Mouse (Mus musculus): ENCODE measurements around the gene Nrxn2. TPM values are rescaled to one million over a fixed set of nuclear protein-coding genes. Genes with fewer than 3 reads are reported as not detected.

Nrxn2 gene
- polyA plus RNA-seq, 1 experiment from 2014 or later: 5.0 TPM

- ATAC-seq (replicated peaks; ENCODE audit: insufficient number of reproducible peaks, low FRiP score, low TSS enrichment, low read depth): no peak
- H3K27ac ChIP-seq (replicated peaks; ENCODE audit: low read depth, low read length): no peak overlapping the region
- H3K4me3 ChIP-seq (ENCODE audit: low read depth, low read length): no peak overlapping the region
- H3K4me2 ChIP-seq (ENCODE audit: low read depth, low read length): no peak overlapping the region
- H3K9ac ChIP-seq (replicated peaks; ENCODE audit: low read length): no peak overlapping the region
- no peaks in the 10 kb centered on the region for H3K4me1 ChIP-seq (ENCODE audit: control insufficient read depth, insufficient read depth, low read length)
- no peak for DNase-seq (ENCODE audit: low spot score)
- H3K27me3 ChIP-seq (ENCODE audit: control insufficient read depth, insufficient read depth, low read length): no peaks in the 10 kb centered on the region; the same call in 1 of the 2 replicates
- 73% methylated on average over 6 of the region's 6 CpGs for WGBS
- H3K36me3 ChIP-seq (replicated peaks; ENCODE audit: control insufficient read depth, insufficient read depth, low read depth, low read length): no peaks in the 10 kb centered on the region
- no peaks in the 10 kb centered on the region for H3K9me3 ChIP-seq (replicated peaks; ENCODE audit: control insufficient read depth, low read length)
Measured at GRCm38 (mm10) chr19:6540191-6540590, 121.7 kb downstream of the Nrxn2 start.

- DNase-seq (ENCODE audit: low spot score) (no peak), ATAC-seq (replicated peaks; ENCODE audit: insufficient number of reproducible peaks, low FRiP score, low TSS enrichment, low read depth) (no peak)
- Histone ChIP-seq H3K36me3 (replicated peaks; ENCODE audit: control insufficient read depth, insufficient read depth, low read depth, low read length) (no peaks in the 10 kb centered on the region), H3K27ac (replicated peaks; ENCODE audit: low read depth, low read length) (no peak overlapping the region), H3K4me2 (ENCODE audit: low read depth, low read length) (no peak overlapping the region), H3K9ac (replicated peaks; ENCODE audit: low read length) (no peak overlapping the region), H3K4me3 (ENCODE audit: low read depth, low read length) (no peak overlapping the region), H3K9me3 (replicated peaks; ENCODE audit: control insufficient read depth, low read length) (no peaks in the 10 kb centered on the region), H3K27me3 (ENCODE audit: control insufficient read depth, insufficient read depth, low read length) (no peaks in the 10 kb centered on the region), H3K4me1 (ENCODE audit: control insufficient read depth, insufficient read depth, low read length) (no peaks in the 10 kb centered on the region)
- WGBS: 87% methylated on average over 7 of the region's 7 CpGs
Measured at GRCm38 (mm10) chr19:6541521-6541920, 123.0 kb downstream of the Nrxn2 start.

GRCm38 (mm10) chr19:6542367-6543034 lies 124.0 kb downstream of the Nrxn2 start, which contains the start of gene Slc22a12:
TSS of gene Slc22a12 (minus strand) at chr19:6543032.
- Histone ChIP-seq H3K4me3 (ENCODE audit: low read depth, low read length) (no peak within 1 kb of the TSS), H3K9ac (replicated peaks; ENCODE audit: low read length) (no peak within 1 kb of the TSS), H3K36me3 (replicated peaks; ENCODE audit: control insufficient read depth, insufficient read depth, low read depth, low read length) (no peaks in the 10 kb centered on the region), H3K4me2 (ENCODE audit: low read depth, low read length) (no peak within 1 kb of the TSS), H3K27ac (replicated peaks; ENCODE audit: low read depth, low read length) (no peak within 1 kb of the TSS), H3K27me3 (ENCODE audit: control insufficient read depth, insufficient read depth, low read length) (no peaks in the 10 kb centered on the region), H3K9me3 (replicated peaks; ENCODE audit: control insufficient read depth, low read length) (no peaks in the 10 kb centered on the region), H3K4me1 (ENCODE audit: control insufficient read depth, insufficient read depth, low read length) (no peaks in the 10 kb centered on the region)
- no peak for DNase-seq (ENCODE audit: low spot score)
- 91% methylated on average over 16 of the region's 16 CpGs for WGBS
- no peak for ATAC-seq (replicated peaks; ENCODE audit: insufficient number of reproducible peaks, low FRiP score, low TSS enrichment, low read depth)

GRCm38 (mm10) chr19:6543035-6543383 lies 124.5 kb downstream of the Nrxn2 start:
- no peak overlapping the region for H3K27ac ChIP-seq (replicated peaks; ENCODE audit: low read depth, low read length)
- no peak overlapping the region for H3K4me2 ChIP-seq (ENCODE audit: low read depth, low read length)
- 91% methylated on average over 6 of the region's 6 CpGs for WGBS
- H3K9me3 ChIP-seq (replicated peaks; ENCODE audit: control insufficient read depth, low read length): no peaks in the 10 kb centered on the region
- H3K36me3 ChIP-seq (replicated peaks; ENCODE audit: control insufficient read depth, insufficient read depth, low read depth, low read length): no peaks in the 10 kb centered on the region
- no peak overlapping the region for H3K9ac ChIP-seq (replicated peaks; ENCODE audit: low read length)
- no peaks in the 10 kb centered on the region for H3K4me1 ChIP-seq (ENCODE audit: control insufficient read depth, insufficient read depth, low read length)
- no peak for ATAC-seq (replicated peaks; ENCODE audit: insufficient number of reproducible peaks, low FRiP score, low TSS enrichment, low read depth)
- H3K4me3 ChIP-seq (ENCODE audit: low read depth, low read length): no peak overlapping the region
- H3K27me3 ChIP-seq (ENCODE audit: control insufficient read depth, insufficient read depth, low read length): no peaks in the 10 kb centered on the region
- DNase-seq (ENCODE audit: low spot score): no peak

- H3K27me3 ChIP-seq (ENCODE audit: control insufficient read depth, insufficient read depth, low read length): no peaks in the 10 kb centered on the region
- no peak overlapping the region for H3K27ac ChIP-seq (replicated peaks; ENCODE audit: low read depth, low read length)
- no peaks in the 10 kb centered on the region for H3K36me3 ChIP-seq (replicated peaks; ENCODE audit: control insufficient read depth, insufficient read depth, low read depth, low read length)
- H3K9me3 ChIP-seq (replicated peaks; ENCODE audit: control insufficient read depth, low read length): no peaks in the 10 kb centered on the region
- no peaks in the 10 kb centered on the region for H3K4me1 ChIP-seq (ENCODE audit: control insufficient read depth, insufficient read depth, low read length)
- WGBS: 50% methylated on average over 7 of the region's 7 CpGs
- no peak overlapping the region for H3K9ac ChIP-seq (replicated peaks; ENCODE audit: low read length)
- ATAC-seq (replicated peaks; ENCODE audit: insufficient number of reproducible peaks, low FRiP score, low TSS enrichment, low read depth): no peak
- no peak overlapping the region for H3K4me3 ChIP-seq (ENCODE audit: low read depth, low read length)
- no peak for DNase-seq (ENCODE audit: low spot score)
- H3K4me2 ChIP-seq (ENCODE audit: low read depth, low read length): no peak overlapping the region
Measured at GRCm38 (mm10) chr19:6543518-6543917, 125.0 kb downstream of the Nrxn2 start.

- H3K9me3 ChIP-seq (replicated peaks; ENCODE audit: control insufficient read depth, low read length): no peaks in the 10 kb centered on the region
- no peak for DNase-seq (ENCODE audit: low spot score)
- no peaks in the 10 kb centered on the region for H3K36me3 ChIP-seq (replicated peaks; ENCODE audit: control insufficient read depth, insufficient read depth, low read depth, low read length)
- no peak overlapping the region for H3K4me2 ChIP-seq (ENCODE audit: low read depth, low read length)
- H3K4me1 ChIP-seq (ENCODE audit: control insufficient read depth, insufficient read depth, low read length): no peaks in the 10 kb centered on the region
- no peak overlapping the region for H3K4me3 ChIP-seq (ENCODE audit: low read depth, low read length)
- no peaks in the 10 kb centered on the region for H3K27me3 ChIP-seq (ENCODE audit: control insufficient read depth, insufficient read depth, low read length)
- no peak for ATAC-seq (replicated peaks; ENCODE audit: insufficient number of reproducible peaks, low FRiP score, low TSS enrichment, low read depth)
- no peak overlapping the region for H3K27ac ChIP-seq (replicated peaks; ENCODE audit: low read depth, low read length)
- 81% methylated on average over 13 of the region's 13 CpGs for WGBS
- H3K9ac ChIP-seq (replicated peaks; ENCODE audit: low read length): no peak overlapping the region
Measured at GRCm38 (mm10) chr19:6544712-6545111, 126.2 kb downstream of the Nrxn2 start.

GRCm38 (mm10) chr19:6545481-6545880 lies 127.0 kb downstream of the Nrxn2 start:
- WGBS: 92% methylated on average over 5 of the region's 5 CpGs
- no peak overlapping the region for H3K4me2 ChIP-seq (ENCODE audit: low read depth, low read length)
- H3K4me1 ChIP-seq (ENCODE audit: control insufficient read depth, insufficient read depth, low read length): no peaks in the 10 kb centered on the region
- no peaks in the 10 kb centered on the region for H3K9me3 ChIP-seq (replicated peaks; ENCODE audit: control insufficient read depth, low read length)
- no peaks in the 10 kb centered on the region for H3K36me3 ChIP-seq (replicated peaks; ENCODE audit: control insufficient read depth, insufficient read depth, low read depth, low read length)
- H3K27ac ChIP-seq (replicated peaks; ENCODE audit: low read depth, low read length): no peak overlapping the region
- DNase-seq (ENCODE audit: low spot score) (no peak), ATAC-seq (replicated peaks; ENCODE audit: insufficient number of reproducible peaks, low FRiP score, low TSS enrichment, low read depth) (no peak)
- H3K4me3 ChIP-seq (ENCODE audit: low read depth, low read length): no peak overlapping the region
- H3K9ac ChIP-seq (replicated peaks; ENCODE audit: low read length): no peak overlapping the region
- H3K27me3 ChIP-seq (ENCODE audit: control insufficient read depth, insufficient read depth, low read length): no peaks in the 10 kb centered on the region

- WGBS: 71% methylated on average over 1 of the region's 1 CpGs
- H3K4me1 ChIP-seq (ENCODE audit: control insufficient read depth, insufficient read depth, low read length): no peaks in the 10 kb centered on the region
- DNase-seq (ENCODE audit: low spot score): no peak
- no peaks in the 10 kb centered on the region for H3K27me3 ChIP-seq (ENCODE audit: control insufficient read depth, insufficient read depth, low read length)
- ATAC-seq (replicated peaks; ENCODE audit: insufficient number of reproducible peaks, low FRiP score, low TSS enrichment, low read depth): no peak
- H3K9me3 ChIP-seq (replicated peaks; ENCODE audit: control insufficient read depth, low read length): no peaks in the 10 kb centered on the region
- H3K36me3 ChIP-seq (replicated peaks; ENCODE audit: control insufficient read depth, insufficient read depth, low read depth, low read length): no peaks in the 10 kb centered on the region
- no peak overlapping the region for H3K4me3 ChIP-seq (ENCODE audit: low read depth, low read length)
- no peak overlapping the region for H3K9ac ChIP-seq (replicated peaks; ENCODE audit: low read length)
- no peak overlapping the region for H3K27ac ChIP-seq (replicated peaks; ENCODE audit: low read depth, low read length)
- no peak overlapping the region for H3K4me2 ChIP-seq (ENCODE audit: low read depth, low read length)
Measured at GRCm38 (mm10) chr19:6546096-6546495, 127.6 kb downstream of the Nrxn2 start.

Data from embryonic facial prominence, embryonic 11.5 days (tissue).